Mouse (Mus musculus) CH12.LX (cell line): ENCODE data around the gene Ccdc24. TPM values are rescaled to one million over a fixed set of nuclear protein-coding genes. Genes with fewer than 3 reads are reported as not detected.

Source experiments
- DNase-seq: peaks from one replicate; pipeline ENCODE4 v3.0.0-alpha.2; 2013; ENCODE audit errors: extremely low read depth
- H3K27ac ChIP-seq: 2 replicates; pipeline ENCODE4 v1.5.1; 2012; ENCODE audit warnings: low read depth, mild to moderate bottlenecking, control low read depth, moderate library complexity; ENCODE audit not compliant: insufficient read depth
- H3K27me3 ChIP-seq: replicated peaks from 2 replicates; pipeline ENCODE3; 2012; ENCODE audit warnings: inconsistent platforms
- H3K36me3 ChIP-seq, 2 experiments: replicated peaks in 1 of 2; 2 replicates each; pipeline versions ENCODE3 to v1.6.1; 2012; ENCODE audit warnings: inconsistent platforms in 1 of 2, low read length in 1 of 2, mild to moderate bottlenecking in 1 of 2, mixed read lengths in 1 of 2, moderate library complexity in 1 of 2; ENCODE audit not compliant: control insufficient read depth in 1 of 2, insufficient read depth in 1 of 2
- H3K4me1 ChIP-seq, 2 experiments: 2 replicates each; pipeline ENCODE4 v1.6.1; 2012; ENCODE audit warnings: inconsistent platforms in 1 of 2, moderate library complexity in 1 of 2; ENCODE audit not compliant: insufficient read depth in 2 of 2, control insufficient read depth in 1 of 2
- H3K4me2 ChIP-seq: 2 replicates; pipeline ENCODE4 v1.6.1; 2012; ENCODE audit warnings: low read depth, mild to moderate bottlenecking, control low read depth; ENCODE audit not compliant: poor library complexity, insufficient read depth, severe bottlenecking
- H3K4me3 ChIP-seq, 3 experiments: fragments of 150-350 bp in 1 of 3; sonication (generic) in 1 of 3; replicated peaks in 1 of 3; 2 replicates each; pipeline versions ENCODE3 to v1.5.1; 2011 to 2012; ENCODE audit warnings: low read depth in 2 of 3, low read length in 2 of 3, mild to moderate bottlenecking in 2 of 3, moderate library complexity in 2 of 3, control low read depth in 1 of 3, improper control_type of control experiment in 1 of 3, inconsistent platforms in 1 of 3, mixed read lengths in 1 of 3; ENCODE audit not compliant: poor library complexity in 1 of 3
- H3K79me2 ChIP-seq: replicated peaks from 2 replicates; pipeline ENCODE4 v1.6.1; 2012; ENCODE audit warnings: mild to moderate bottlenecking, moderate library complexity; ENCODE audit not compliant: control insufficient read depth, poor library complexity, insufficient read depth, severe bottlenecking; ENCODE audit errors: extremely low read depth
- H3K9ac ChIP-seq: 2 replicates; pipeline ENCODE4 v1.6.1; 2012; ENCODE audit warnings: low read depth, mild to moderate bottlenecking, control low read depth, moderate library complexity; ENCODE audit not compliant: insufficient read depth
- H3K9me3 ChIP-seq: replicated peaks from 2 replicates; pipeline ENCODE3; 2012; ENCODE audit warnings: low read length, inconsistent platforms, mixed read lengths
- BHLHE40 ChIP-seq: IDR thresholded peaks from 2 replicates; pipeline ENCODE4 v1.6.1; 2011; ENCODE audit warnings: mild to moderate bottlenecking, low read depth, low read length, improper control_type of control experiment
- CTCF ChIP-seq, 2 experiments: IDR thresholded peaks in 1 of 2; conservative IDR thresholded peaks in 1 of 2; 2 replicates each; pipeline ENCODE4 v1.5.1; 2011 to 2012; ENCODE audit warnings: low read depth in 2 of 2, low read length in 2 of 2, improper control_type of control experiment in 1 of 2, inconsistent platforms in 1 of 2, mild to moderate bottlenecking in 1 of 2, moderate library complexity in 1 of 2
- ELF1 ChIP-seq: IDR thresholded peaks from 2 replicates; pipeline ENCODE4 v1.6.1; 2014; ENCODE audit warnings: low read depth, mild to moderate bottlenecking, inconsistent platforms, low read length, improper control_type of control experiment
- GABPA ChIP-seq: IDR thresholded peaks from 2 replicates; pipeline ENCODE4 v1.6.1; 2012; ENCODE audit warnings: low read depth, low read length, improper control_type of control experiment, inconsistent platforms; ENCODE audit not compliant: insufficient replicate concordance
- HCFC1 ChIP-seq: IDR thresholded peaks from 2 replicates; pipeline ENCODE4 v1.6.1; 2012; ENCODE audit warnings: low read depth, mild to moderate bottlenecking, inconsistent platforms, low read length, improper control_type of control experiment
- JUN ChIP-seq: IDR thresholded peaks from 2 replicates; pipeline ENCODE4 v1.6.1; 2011; ENCODE audit warnings: low read depth, mild to moderate bottlenecking, low read length, improper control_type of control experiment, moderate library complexity; ENCODE audit not compliant: insufficient read depth
- MAZ ChIP-seq: IDR thresholded peaks from 2 replicates; pipeline ENCODE4 v1.6.1; 2012; ENCODE audit warnings: low read depth, mild to moderate bottlenecking, inconsistent platforms, low read length, improper control_type of control experiment, moderate library complexity
- MEF2A ChIP-seq: IDR thresholded peaks from 2 replicates; pipeline ENCODE4 v1.6.1; 2014; ENCODE audit warnings: low read depth, mild to moderate bottlenecking, inconsistent platforms, low read length, improper control_type of control experiment, borderline replicate concordance
- MXI1 ChIP-seq: IDR thresholded peaks from 2 replicates; pipeline ENCODE4 v1.6.1; 2011; ENCODE audit warnings: mild to moderate bottlenecking, low read depth, low read length, improper control_type of control experiment
- NELFE ChIP-seq: IDR thresholded peaks from 2 replicates; pipeline ENCODE4 v1.6.1; 2011; ENCODE audit warnings: low read depth, low read length, improper control_type of control experiment
- NRF1 ChIP-seq: IDR thresholded peaks from 2 replicates; pipeline ENCODE4 v1.6.1; 2014; ENCODE audit warnings: low read depth, mild to moderate bottlenecking, inconsistent platforms, low read length, improper control_type of control experiment, moderate library complexity
- PAX5 ChIP-seq: IDR thresholded peaks from 2 replicates; pipeline ENCODE4 v1.6.1; 2012; ENCODE audit warnings: low read length, inconsistent platforms, mixed read lengths
- POLR2AphosphoS2 ChIP-seq: IDR thresholded peaks from 2 replicates; pipeline ENCODE4 v1.6.1; 2011; ENCODE audit warnings: low read depth, low read length, improper control_type of control experiment
- RAD21 ChIP-seq: IDR thresholded peaks from 2 replicates; pipeline ENCODE4 v1.6.1; 2011; ENCODE audit warnings: low read depth, mild to moderate bottlenecking, low read length, improper control_type of control experiment, moderate library complexity
- SIN3A ChIP-seq: IDR thresholded peaks from 2 replicates; pipeline ENCODE4 v1.6.1; 2012; ENCODE audit warnings: low read length, improper control_type of control experiment, inconsistent platforms
- SMC3 ChIP-seq: IDR thresholded peaks from 2 replicates; pipeline ENCODE4 v1.6.1; 2011; ENCODE audit warnings: low read depth, low read length, improper control_type of control experiment
- TBP ChIP-seq: conservative IDR thresholded peaks from 2 replicates; pipeline ENCODE4 v1.6.1; 2011; ENCODE audit warnings: low read depth, low read length, improper control_type of control experiment
- TCF12 ChIP-seq: IDR thresholded peaks from 2 replicates; pipeline ENCODE4 v1.6.1; 2014; ENCODE audit warnings: low read depth, mild to moderate bottlenecking, inconsistent platforms, low read length, improper control_type of control experiment
- UBTF ChIP-seq: IDR thresholded peaks from 2 replicates; pipeline ENCODE4 v1.6.1; 2012; ENCODE audit warnings: low read depth, mild to moderate bottlenecking, inconsistent platforms, low read length, improper control_type of control experiment, moderate library complexity
- USF1 ChIP-seq: IDR thresholded peaks from 2 replicates; pipeline ENCODE4 v1.6.1; 2014; ENCODE audit warnings: low read depth, mild to moderate bottlenecking, inconsistent platforms, low read length, improper control_type of control experiment
- USF2 ChIP-seq: conservative IDR thresholded peaks from 2 replicates; pipeline ENCODE4 v1.6.1; 2011; ENCODE audit warnings: low read depth, low read length, improper control_type of control experiment
- ZC3H11A ChIP-seq: IDR thresholded peaks from 2 replicates; pipeline ENCODE4 v1.6.1; 2012; ENCODE audit warnings: low read depth, mild to moderate bottlenecking, inconsistent platforms, low read length, improper control_type of control experiment
- ZKSCAN1 ChIP-seq: IDR thresholded peaks from 2 replicates; pipeline ENCODE4 v1.6.1; 2012; ENCODE audit warnings: low read depth, inconsistent platforms, low read length, improper control_type of control experiment, borderline replicate concordance
- ZNF384 ChIP-seq: IDR thresholded peaks from 2 replicates; pipeline ENCODE4 v1.6.1; 2012; ENCODE audit warnings: low read depth, low read length, improper control_type of control experiment, inconsistent platforms
- dilution Hi-C: fragments of 300-500 bp; cut with MboI; formaldehyde crosslinking; loops from 2 replicates; pipeline ENCODE4 v1.14.3; 2020; ENCODE audit warnings: low sequenced_read_pairs; ENCODE audit not compliant: extremely low pct_unique_long_range_greater_than_20kb, extremely low pct_ligation_motif_present
- in situ Hi-C: fragments of 300-500 bp; cut with MboI; formaldehyde crosslinking; loops from 3 replicates; pipeline ENCODE4 v1.14.3; 2019; ENCODE audit warnings: low sequenced_read_pairs, low pct_ligation_motif_present, low pct_unique_long_range_greater_than_20kb, mixed read lengths
- polyA plus RNA-seq: library from polyadenylated mRNA; unstranded; fragments of >175 nt; gene quantifications from 2 replicates; pipeline ENCODE4 v1.2.1, GENCODE M21; 2012; ENCODE audit warnings: low read depth; ENCODE audit not compliant: insufficient read length
- total RNA-seq, 2 experiments: library from RNA; depleted of rRNA; stranded (reverse); fragments of 300-350 nt in 1 of 2; fragments of >200 nt in 1 of 2; gene quantifications; 2 replicates each; pipeline ENCODE4 v1.2.3; 2012 to 2014

Ccdc24 gene
- total and polyA plus RNA-seq, 3 experiments: 0.81 to 0.93 TPM; not detected in 1

GRCm38 (mm10) chr4:117835531-117836111 lies 36.7 kb downstream of the Ccdc24 start:
- H3K4me1 ChIP-seq: peaks cover 3 to 37% of the 10 kb centered on the region in 2 experiments; a peak in 3 of 4 replicates
- peaks cover 0 to 26% of the 10 kb centered on the region in 2 experiments for H3K36me3 ChIP-seq
- no peaks in the 10 kb centered on the region for H3K9me3 ChIP-seq
- TF ChIP-seq GABPA (no peak), POLR2AphosphoS2 (no peak), PAX5 (no peak), JUN (no peak), USF1 (no peak), CTCF (conservative IDR thresholded peaks at IDR 0.05 in 1 of 2, IDR thresholded peaks at IDR 0.05 in 1 of 2; ENCODE audit: low read depth in 2 of 2, low read length in 2 of 2) (no peak), ELF1 (no peak), ZNF384 (no peak), UBTF (0 out of 2 replicates have a peak, but pooled peaks have one; percentile 31), ZC3H11A (no peak), SMC3 (no peak), USF2 (no peak), MXI1 (0 out of 2 replicates have a peak, but pooled peaks have one; percentile 34), NRF1 (no peak), ZKSCAN1 (no peak), SIN3A (no peak), MEF2A (no peak), TBP (no peak)
- no peaks in the 10 kb centered on the region for H3K79me2 ChIP-seq
- DNase-seq: peak; percentile 34
- peak overlapping the region; percentile 59 to 87 (median 82) for H3K4me3 ChIP-seq
- peak overlapping the region; percentile 95 for H3K9ac ChIP-seq
- H3K27ac ChIP-seq: peak overlapping the region; percentile 41
- dilution Hi-C loops: no loop called here
- in situ Hi-C loops: loop anchor here (25.0 kb wide), 1 partner anchor 252 kb away; no protein-coding TSS in a partner anchor
- H3K4me2 ChIP-seq: peak overlapping the region; percentile 41
- H3K27me3 ChIP-seq: peaks cover 11% of the 10 kb centered on the region

GRCm38 (mm10) chr4:117834845-117835530 lies 37.4 kb downstream of the Ccdc24 start:
- Histone ChIP-seq H3K4me3 (peak overlapping the region; percentile 59 to 87 (median 82)), H3K79me2 (no peaks in the 10 kb centered on the region), H3K9me3 (no peaks in the 10 kb centered on the region), H3K36me3 (peaks cover 0 to 20% of the 10 kb centered on the region in 2 experiments), H3K27me3 (peaks cover 11% of the 10 kb centered on the region), H3K4me2 (no peak overlapping the region), H3K9ac (peak overlapping the region; percentile 95), H3K4me1 (peaks cover 3 to 35% of the 10 kb centered on the region in 2 experiments; a peak in 3 of 4 replicates), H3K27ac (peak overlapping the region; percentile 41)
- TF ChIP-seq BHLHE40 (peak; percentile 64), TCF12 (peak; percentile 26; the same call in 1 of the 2 replicates), HCFC1 (no peak), SIN3A (0 out of 2 replicates have a peak, but pooled peaks have one; percentile 25), MXI1 (peak; percentile 52; the same call in 1 of the 2 replicates), RAD21 (no peak), NELFE (0 out of 2 replicates have a peak, but pooled peaks have one; percentile 33), MAZ (peak; percentile 55)
- in situ Hi-C loops (loop anchor here (25.0 kb wide), 1 partner anchor 252 kb away; no protein-coding TSS in a partner anchor), dilution Hi-C loops (no loop called here)
- DNase-seq: peak; percentile 68
